Mouse (Mus musculus): ENCODE results near the gene Ccnj.

The Ccnj gene

DNA sequence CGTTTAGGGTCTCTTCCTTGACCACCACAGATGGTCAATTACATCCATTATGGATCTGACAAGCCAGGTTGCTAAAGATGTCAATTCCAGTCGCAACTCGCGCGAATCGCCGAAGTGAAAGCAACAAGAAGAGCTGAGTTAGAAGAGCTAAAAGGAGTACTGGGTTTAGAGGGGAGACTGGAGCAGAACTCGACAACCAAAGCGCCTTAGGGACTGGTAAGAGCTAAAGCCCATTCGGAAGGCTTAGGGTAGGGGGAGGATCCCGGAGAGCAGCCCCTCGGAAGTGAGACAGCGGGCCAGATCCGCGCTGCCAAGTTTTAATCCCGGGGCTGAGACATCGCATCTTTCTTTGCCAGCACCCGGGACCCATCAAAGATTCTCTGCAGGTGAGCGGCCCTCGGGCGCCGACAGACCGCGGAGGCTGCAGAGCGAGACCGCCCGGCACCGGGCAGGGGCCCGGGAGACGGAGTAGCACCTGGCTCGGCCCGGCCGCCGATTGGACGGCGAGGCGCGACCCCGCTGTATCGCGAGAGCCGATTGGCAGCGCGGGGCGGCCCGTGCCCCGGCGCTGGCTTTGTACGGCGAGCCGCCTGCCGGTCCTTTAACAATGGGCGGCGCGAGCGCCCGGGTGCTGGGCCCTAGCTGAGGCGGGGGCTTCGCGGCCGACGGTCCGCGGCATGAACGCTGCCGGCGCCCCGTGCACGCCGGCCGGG lies at the start of gene Ccnj:
Gene Ccnj, plus strand, starts transcription at position 577 of the 713 bp plus-strand sequence.
- DNase-seq: peak; percentile 91

- no peak for DNase-seq
Measured at GRCm38 (mm10) chr19:40788004-40788714, 42.9 kb upstream of the Ccnj start.

DNA sequence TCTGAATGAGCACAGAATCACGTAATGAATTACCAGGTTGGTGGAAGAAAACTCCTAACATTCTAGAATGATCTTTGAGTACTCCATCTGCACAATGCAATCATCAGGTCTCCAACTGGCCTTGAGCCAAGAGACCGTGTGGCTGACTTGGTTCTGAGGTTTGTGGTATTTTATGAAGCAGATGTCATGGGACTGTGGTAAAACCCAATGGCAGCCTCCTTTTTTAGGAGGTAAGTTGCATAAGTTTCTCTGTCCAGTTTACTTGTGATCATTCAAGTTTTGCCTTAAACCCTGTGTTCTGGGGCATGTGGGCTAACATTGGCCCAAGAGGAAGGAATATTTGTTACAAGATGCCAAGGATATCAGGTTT lies 42.4 kb upstream of the Ccnj start:
- DNase-seq: no peak

DNA sequence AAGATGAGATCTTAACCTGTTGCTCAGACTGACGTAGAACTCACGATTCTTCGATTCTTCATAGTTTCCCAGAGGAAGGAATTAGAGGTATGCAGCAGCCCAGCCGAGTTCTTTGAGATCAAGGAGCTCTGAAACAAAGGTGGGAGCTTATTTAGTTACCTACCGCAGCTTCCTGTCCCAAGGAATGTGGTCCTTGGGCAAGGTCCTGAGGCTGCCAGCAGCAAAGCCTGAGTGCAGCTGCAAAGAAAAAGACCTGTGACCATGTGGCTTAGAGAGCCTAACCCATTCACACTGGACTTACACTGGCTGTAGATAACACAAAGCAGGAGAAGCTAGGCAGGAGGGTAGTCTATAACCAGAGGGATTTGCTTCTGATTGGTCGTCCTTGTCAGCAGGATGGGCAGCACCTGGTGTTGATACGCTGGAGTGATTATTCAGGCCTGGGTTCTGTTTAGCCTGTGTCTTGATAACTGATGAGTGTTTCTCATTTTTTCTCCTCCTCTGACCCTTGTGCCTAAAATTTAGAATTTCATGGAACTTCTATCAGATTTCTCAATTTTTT lies 25.8 kb upstream of the Ccnj start:
- DNase-seq: no peak

GRCm38 (mm10) chr19:40809858-40810257 lies 21.2 kb upstream of the Ccnj start:
- no peak for DNase-seq

- no peak for DNase-seq
Measured at GRCm38 (mm10) chr19:40811840-40812239, 19.2 kb upstream of the Ccnj start.

DNA sequence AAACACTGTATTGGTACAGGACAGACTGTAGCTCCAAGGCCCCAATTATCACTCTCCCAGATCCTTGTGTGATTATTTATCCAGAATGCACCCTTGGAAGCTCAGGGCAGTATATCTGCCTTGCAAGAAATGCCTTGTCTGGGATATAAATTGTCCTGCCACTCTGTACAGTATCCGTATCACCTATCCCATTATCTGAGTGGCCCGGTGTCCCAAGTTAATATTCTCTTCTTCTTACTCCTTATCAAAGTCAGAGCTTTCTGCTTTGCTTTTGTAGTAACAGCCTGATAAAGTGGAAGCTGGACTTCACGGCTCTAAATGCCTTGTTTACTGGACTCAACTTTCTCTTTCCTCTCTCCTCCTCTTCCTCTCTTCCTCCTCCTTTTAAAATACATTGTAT lies 18.3 kb upstream of the Ccnj start:
- DNase-seq: no peak

DNA sequence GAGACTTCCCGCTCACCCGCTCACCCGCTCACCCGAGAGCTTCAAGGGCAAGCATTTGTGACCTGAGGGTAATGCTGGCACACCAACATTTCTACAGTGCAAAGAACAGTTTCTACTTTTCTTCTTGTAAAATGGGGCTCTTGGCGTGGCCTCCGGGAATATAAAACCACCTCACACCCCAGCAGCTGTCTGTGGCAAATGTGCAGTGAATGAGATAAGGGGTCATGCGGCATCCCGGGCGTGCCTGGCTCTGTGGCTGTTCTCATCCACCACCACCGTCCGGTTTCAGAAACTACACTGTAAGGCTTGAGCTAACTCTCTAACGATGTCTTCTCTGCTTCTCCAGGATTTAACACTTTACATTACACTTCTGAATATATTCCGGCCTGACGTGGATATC lies 17.7 kb upstream of the Ccnj start:
- DNase-seq: no peak

DNA sequence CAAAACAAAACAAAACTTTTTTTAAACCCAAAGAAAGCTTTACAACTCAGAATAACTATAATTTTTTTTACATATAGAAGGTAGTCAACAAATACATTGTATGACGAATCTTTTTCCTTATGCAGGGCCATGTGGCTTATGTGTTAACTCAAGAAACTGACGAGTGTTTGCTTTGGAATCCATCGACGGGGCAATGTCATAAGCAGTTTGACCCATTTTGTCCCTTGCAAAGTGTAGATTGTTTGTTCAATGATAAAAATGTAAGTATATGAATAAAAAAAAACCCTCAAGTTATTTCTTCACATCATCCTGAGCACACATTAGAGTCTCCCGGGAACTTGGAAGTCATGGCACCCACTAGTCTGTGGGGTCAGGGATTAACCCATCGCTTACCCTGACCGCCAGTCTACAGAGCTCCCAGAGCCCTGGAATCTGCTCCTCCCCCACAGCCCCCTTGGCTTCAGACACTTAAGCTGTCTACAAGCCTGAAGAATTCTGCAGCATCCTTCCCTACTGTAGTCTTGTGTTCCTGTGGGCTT lies 15.4 kb upstream of the Ccnj start:
- no peak for DNase-seq

- no peak for DNase-seq
Measured at GRCm38 (mm10) chr19:40817901-40818532, 13.1 kb upstream of the Ccnj start.

GRCm38 (mm10) chr19:40818764-40819163 lies 12.3 kb upstream of the Ccnj start:
- DNase-seq: no peak

- DNase-seq: no peak
Measured at GRCm38 (mm10) chr19:40821306-40821825, 9.7 kb upstream of the Ccnj start.

DNA sequence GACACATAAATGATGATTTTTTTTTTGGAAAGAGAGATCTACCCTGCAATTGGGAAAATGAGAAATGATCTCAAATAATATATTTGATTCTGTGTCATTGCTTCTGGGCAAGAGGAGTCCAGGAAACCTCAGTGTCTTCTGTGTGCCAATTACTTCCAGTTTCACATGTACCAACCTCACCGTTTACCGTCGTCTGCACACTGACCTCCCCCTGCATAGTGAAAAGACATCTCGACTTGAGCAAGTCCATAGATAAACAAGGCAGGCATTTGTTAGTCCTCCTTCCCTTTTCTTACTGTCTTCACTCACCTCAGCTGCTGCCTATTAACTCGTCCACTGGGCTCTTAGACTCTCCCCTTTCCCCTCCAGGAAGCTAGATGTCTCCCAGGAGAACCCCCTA lies 5.4 kb upstream of the Ccnj start:
- no peak for DNase-seq

DNA sequence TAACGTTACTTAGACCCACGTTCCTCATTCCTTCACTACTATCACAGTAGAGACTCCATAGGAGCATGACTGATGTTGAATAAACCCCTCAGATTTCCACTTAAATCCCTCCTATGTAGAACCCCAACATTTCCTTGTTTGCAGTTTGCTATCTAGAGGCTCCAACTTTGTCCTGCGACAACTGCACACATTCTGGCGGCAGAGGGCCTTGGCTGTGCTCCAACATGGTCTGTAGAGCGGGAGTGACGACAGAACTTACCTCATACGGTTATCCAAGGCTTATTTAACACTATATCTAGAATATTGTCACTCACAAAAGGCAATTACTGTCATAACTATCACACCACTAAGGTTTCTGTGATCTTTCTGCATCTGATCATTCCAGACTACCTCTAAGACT lies 4.3 kb upstream of the Ccnj start:
- DNase-seq: no peak

DNA sequence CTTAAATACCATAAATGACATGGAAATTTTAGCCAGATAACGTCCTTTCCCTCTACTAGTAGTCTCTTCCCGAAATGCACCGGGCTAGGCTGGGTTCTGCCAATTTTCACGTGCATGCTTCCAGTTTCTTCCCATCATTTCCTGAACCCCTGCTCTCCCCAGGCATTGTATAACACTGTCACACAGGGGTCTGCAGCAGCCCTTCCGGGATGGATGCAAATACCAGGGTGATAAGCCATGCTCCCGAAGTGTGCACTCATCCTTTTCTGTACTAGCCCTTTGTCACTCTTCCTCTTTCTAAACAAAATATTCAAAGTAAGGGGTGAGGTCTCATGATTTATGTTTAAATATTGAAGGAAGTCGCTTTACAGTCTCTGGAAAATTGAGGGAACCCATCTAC lies 881 bp upstream of the Ccnj start:
- DNase-seq: no peak

DNA sequence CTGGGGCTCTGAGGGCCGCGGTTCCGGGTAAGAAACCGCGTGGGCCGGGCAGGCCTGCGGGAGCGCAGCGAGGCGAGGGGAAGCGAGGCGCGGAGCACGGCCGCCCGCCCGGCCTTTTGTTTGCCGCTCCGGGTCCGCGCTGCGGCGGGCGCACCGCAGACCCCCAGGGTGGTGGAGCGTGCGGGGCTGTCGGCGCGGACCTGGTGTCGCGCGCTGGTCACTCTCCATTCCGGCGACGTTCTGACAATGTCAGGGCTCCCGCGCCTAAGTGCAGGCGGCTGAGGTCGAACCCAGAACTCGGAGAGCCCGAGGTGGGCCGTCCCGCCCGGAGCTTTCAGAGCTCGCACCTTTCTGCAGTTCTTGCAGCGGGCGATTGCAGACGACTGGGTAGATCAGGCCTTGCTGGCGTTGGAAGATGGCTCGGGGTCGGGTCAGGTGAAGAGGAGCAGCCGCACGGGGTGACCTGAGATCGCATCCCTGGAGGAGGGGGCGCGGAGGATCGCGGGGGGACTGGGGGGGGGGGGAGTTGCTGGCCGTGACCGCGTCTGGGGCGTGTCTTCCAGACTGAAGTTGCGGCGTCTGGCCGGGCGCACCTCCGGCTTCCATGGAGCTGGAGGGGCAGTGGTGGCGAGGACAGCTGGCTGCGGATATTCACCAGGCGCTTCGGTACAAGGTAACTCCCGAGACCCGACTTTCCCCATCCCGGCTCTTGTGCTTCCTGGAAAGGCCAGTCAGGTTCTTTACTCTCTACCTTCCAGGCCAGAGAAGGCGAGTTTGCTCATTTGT lies 530 bp downstream of the Ccnj start:
- DNase-seq: peak; percentile 16

DNA sequence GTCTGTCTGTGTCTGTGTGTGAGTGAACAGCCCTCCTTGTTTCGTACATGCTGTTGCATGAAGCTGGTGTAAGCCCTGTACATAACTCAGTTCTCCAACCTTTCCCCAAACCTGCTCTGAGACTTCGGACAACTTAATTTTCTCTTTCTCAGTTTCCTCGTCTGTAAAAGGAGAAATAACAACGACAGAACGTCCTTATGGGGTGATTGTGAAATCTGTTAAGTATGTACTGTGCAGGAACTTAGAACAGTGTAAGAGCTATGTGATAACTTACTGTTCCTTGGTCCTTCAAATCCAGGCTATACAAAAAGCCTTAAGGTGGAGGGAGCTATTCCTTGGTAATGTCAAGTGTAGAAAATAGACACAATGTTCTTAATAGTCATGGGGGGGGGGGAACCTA lies 1.3 kb downstream of the Ccnj start:
- DNase-seq: no peak

GRCm38 (mm10) chr19:40834436-40834835 lies 3.4 kb downstream of the Ccnj start:
- DNase-seq: no peak

GRCm38 (mm10) chr19:40838205-40838604 lies 7.1 kb downstream of the Ccnj start:
- no peak for DNase-seq

DNA sequence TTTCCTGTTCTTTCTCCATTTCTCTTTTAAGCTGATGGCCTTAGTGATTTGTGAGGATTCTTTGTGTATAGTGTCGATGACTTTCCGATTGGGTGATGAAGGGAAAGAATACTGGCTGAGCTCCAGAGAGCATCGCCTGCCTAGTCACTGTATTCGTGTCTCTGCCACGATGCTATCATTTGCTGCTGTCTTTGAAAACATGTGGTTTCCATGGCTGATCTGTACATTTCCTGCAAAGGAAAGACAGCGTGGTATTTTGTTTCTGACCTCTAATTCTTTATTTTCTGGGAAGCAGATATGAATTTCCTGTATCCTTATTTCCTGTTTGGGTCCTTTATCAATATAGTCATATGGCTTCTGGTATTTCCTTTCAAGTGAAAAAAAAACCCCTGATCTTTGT lies 9.2 kb downstream of the Ccnj start:
- no peak for DNase-seq

GRCm38 (mm10) chr19:40841083-40841482 lies 10.0 kb downstream of the Ccnj start:
- DNase-seq: no peak

DNA sequence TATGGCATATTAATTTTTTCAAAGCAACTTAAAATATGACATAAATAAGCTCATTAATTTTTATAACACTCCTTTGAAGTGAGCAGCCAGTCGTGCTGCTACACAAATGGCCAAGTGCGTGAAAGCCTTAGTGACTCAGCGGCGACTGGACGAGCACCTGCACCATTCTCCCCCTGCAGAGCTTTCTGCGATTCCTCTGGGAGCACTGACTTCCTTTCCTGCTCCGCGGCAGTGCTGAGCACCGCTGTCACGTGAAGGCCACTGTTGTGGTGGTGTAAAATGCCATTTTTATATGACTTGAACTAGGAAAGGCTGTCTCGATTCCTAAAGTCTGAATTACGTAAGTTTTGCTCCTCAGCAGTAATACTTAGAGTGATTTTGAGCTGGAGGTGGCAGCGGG lies 10.5 kb downstream of the Ccnj start:
- DNase-seq: no peak

DNA sequence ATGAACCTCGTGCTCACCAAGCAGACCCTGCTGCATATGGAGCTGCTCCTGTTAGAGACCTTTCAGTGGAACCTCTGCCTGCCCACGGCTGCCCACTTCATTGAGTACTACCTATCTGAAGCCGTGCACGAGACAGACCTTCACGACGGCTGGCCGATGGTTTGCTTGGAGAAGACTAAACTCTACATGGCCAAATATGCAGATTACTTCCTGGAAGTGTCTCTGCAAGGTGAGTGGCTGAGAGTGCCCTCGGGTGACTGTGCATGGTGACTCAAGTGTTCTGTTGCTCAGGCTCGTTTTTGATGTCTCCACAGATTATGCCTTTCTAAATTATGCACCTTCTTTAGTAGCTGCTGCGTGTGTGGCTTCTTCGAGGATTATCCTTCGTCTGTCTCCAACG lies 13.7 kb downstream of the Ccnj start:
- no peak for DNase-seq

All from kidney, adult 11 months (tissue).